Mouse (Mus musculus) E14TG2a.4 (cell line): ENCODE data around the gene Bcar1.

Experiments
- H3K27me3 ChIP-seq: 2 replicates; pipeline ENCODE4 v1.6.1; 2014; ENCODE audit warnings: low read length, control low read depth; ENCODE audit not compliant: insufficient read depth
- H3K36me3 ChIP-seq: 2 replicates; pipeline ENCODE4 v1.6.1; 2014; ENCODE audit warnings: low read length, control low read depth; ENCODE audit not compliant: insufficient read depth
- H3K4me1 ChIP-seq: replicated peaks from 2 replicates; pipeline ENCODE4 v1.6.1; 2014; ENCODE audit warnings: low read depth, low read length, control low read depth
- H3K4me3 ChIP-seq: replicated peaks from 2 replicates; pipeline ENCODE4 v1.5.1; 2014; ENCODE audit warnings: mild to moderate bottlenecking, low read length
- H3K9me3 ChIP-seq: 2 replicates; pipeline ENCODE4 v1.6.1; 2014; ENCODE audit warnings: low read length, control low read depth
- CTCF ChIP-seq: conservative IDR thresholded peaks from 2 replicates; pipeline ENCODE4 v1.5.1; 2014; ENCODE audit warnings: low read length
- NANOG ChIP-seq: IDR thresholded peaks from 2 replicates; pipeline ENCODE4 v1.6.1; 2014; ENCODE audit warnings: borderline replicate concordance, low read length, mixed read lengths
- POU5F1 ChIP-seq: IDR thresholded peaks from 2 replicates; pipeline ENCODE4 v1.6.1; 2014; ENCODE audit warnings: low read length, borderline replicate concordance

The Bcar1 gene

GRCm38 (mm10) chr8:111772083-111772482, 28.5 kb upstream of the Bcar1 start:
- Histone ChIP-seq H3K9me3 (no peaks in the 10 kb centered on the region), H3K4me3 (no peak overlapping the region), H3K36me3 (peaks cover 75% of the 10 kb centered on the region), H3K4me1 (peaks cover 85% of the 10 kb centered on the region), H3K27me3 (no peaks in the 10 kb centered on the region)
- TF ChIP-seq CTCF (no peak), POU5F1 (no peak), NANOG (no peak)

- H3K4me3 ChIP-seq: no peak overlapping the region
- peaks cover 89% of the 10 kb centered on the region for H3K4me1 ChIP-seq
- H3K27me3 ChIP-seq: no peaks in the 10 kb centered on the region
- peaks cover 75% of the 10 kb centered on the region for H3K36me3 ChIP-seq
- TF ChIP-seq NANOG (no peak), CTCF (no peak), POU5F1 (no peak)
- no peaks in the 10 kb centered on the region for H3K9me3 ChIP-seq
Observed at GRCm38 (mm10) chr8:111771625-111772020, 28.0 kb upstream of the Bcar1 start.

GRCm38 (mm10) chr8:111770958-111771624, 27.5 kb upstream of the Bcar1 start:
- Histone ChIP-seq H3K27me3 (no peaks in the 10 kb centered on the region), H3K4me1 (peaks cover 95% of the 10 kb centered on the region), H3K4me3 (no peak overlapping the region), H3K9me3 (no peaks in the 10 kb centered on the region), H3K36me3 (peaks cover 76% of the 10 kb centered on the region)
- TF ChIP-seq POU5F1: no peak
- no peak for TF ChIP-seq NANOG
- no peak for TF ChIP-seq CTCF

GRCm38 (mm10) chr8:111769764-111770428, 26.3 kb upstream of the Bcar1 start:
- Histone ChIP-seq H3K36me3 (peaks cover 68% of the 10 kb centered on the region), H3K4me3 (peak overlapping the region; percentile 67), H3K27me3 (no peaks in the 10 kb centered on the region), H3K9me3 (no peaks in the 10 kb centered on the region), H3K4me1 (peaks cover 97% of the 10 kb centered on the region)
- TF ChIP-seq POU5F1 (no peak), CTCF (no peak), NANOG (no peak)

GRCm38 (mm10) chr8:111769296-111769695, 25.7 kb upstream of the Bcar1 start:
- Histone ChIP-seq H3K36me3 (peaks cover 62% of the 10 kb centered on the region), H3K4me1 (peaks cover 93% of the 10 kb centered on the region), H3K27me3 (no peaks in the 10 kb centered on the region), H3K9me3 (no peaks in the 10 kb centered on the region), H3K4me3 (peak overlapping the region; percentile 67)
- TF ChIP-seq POU5F1 (no peak), NANOG (no peak), CTCF (no peak)

- Histone ChIP-seq H3K36me3 (peaks cover 55% of the 10 kb centered on the region), H3K4me3 (peak overlapping the region; percentile 58), H3K4me1 (peaks cover 93% of the 10 kb centered on the region), H3K27me3 (no peaks in the 10 kb centered on the region), H3K9me3 (no peaks in the 10 kb centered on the region)
- TF ChIP-seq POU5F1 (no peak), CTCF (no peak), NANOG (no peak)
Observed at GRCm38 (mm10) chr8:111768651-111769050, 25.0 kb upstream of the Bcar1 start.

- Histone ChIP-seq H3K4me1 (peaks cover 87% of the 10 kb centered on the region), H3K36me3 (peaks cover 27% of the 10 kb centered on the region), H3K4me3 (peak overlapping the region; percentile 32), H3K9me3 (no peaks in the 10 kb centered on the region), H3K27me3 (no peaks in the 10 kb centered on the region)
- TF ChIP-seq POU5F1: no peak
- no peak for TF ChIP-seq CTCF
- TF ChIP-seq NANOG: no peak
Observed at GRCm38 (mm10) chr8:111765616-111766015, 22.0 kb upstream of the Bcar1 start.

- Histone ChIP-seq H3K4me3 (0 out of 2 replicates have a peak overlapping the region, but pooled peaks have one; percentile 32), H3K36me3 (peaks cover 27% of the 10 kb centered on the region), H3K27me3 (no peaks in the 10 kb centered on the region), H3K9me3 (no peaks in the 10 kb centered on the region), H3K4me1 (peaks cover 87% of the 10 kb centered on the region)
- TF ChIP-seq NANOG: no peak
- TF ChIP-seq POU5F1: no peak
- TF ChIP-seq CTCF: no peak
Observed at GRCm38 (mm10) chr8:111765096-111765495, 21.5 kb upstream of the Bcar1 start.
